Mouse (Mus musculus) liver (tissue): ENCODE measurements around the gene Acadvl.
"Not testable (repeated sequence)": the region's sequence is repeated elsewhere in the genome, so short reads cannot be mapped to it uniquely, and the experiment has no call there.

Experiments used
- DNase-seq: peaks from one replicate; pipeline ENCODE4 v3.0.0-alpha.2; 2020; ENCODE audit warnings: mixed read lengths

Gene Acadvl

DNA sequence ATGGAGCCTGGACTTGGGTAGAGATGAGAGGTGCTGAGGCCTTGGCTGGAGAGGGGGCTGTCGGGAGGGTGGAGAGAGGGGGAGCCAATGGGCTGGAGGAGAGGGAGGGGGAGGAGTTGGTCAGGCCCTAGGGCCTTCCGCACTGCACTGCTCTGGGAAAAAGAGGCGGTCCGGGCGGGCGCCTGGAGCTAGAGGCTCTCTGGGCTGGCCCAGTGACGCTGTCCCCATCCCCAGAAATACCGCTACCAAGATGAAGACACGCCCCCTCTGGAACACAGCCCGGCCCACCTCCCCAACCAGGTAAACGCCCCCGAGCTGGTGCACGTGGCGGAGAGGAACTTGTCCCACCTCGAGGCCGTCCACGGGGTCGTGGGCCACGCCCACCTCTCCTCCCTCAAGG lies 11.5 kb upstream of the Acadvl start:
- DNase-seq = peak; percentile 54

DNA sequence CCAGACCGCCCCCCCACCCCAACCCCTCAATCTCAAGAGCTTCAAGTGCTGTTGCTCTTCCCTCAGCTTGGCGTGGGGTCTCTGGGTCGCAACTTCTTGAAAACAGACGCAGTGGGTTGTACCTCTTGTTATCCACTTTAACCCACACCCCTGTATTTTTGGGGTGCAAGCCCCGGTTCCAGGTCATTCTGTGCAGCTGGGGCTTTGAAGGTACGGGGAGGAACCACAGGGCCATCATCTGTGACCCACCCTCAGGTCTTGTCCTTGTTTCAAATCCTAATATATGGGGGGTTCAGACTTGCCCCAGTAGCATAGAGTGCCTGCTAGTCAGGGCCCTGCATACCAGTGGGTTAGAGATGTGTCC lies 8.9 kb upstream of the Acadvl start:
- no peak for DNase-seq

DNA sequence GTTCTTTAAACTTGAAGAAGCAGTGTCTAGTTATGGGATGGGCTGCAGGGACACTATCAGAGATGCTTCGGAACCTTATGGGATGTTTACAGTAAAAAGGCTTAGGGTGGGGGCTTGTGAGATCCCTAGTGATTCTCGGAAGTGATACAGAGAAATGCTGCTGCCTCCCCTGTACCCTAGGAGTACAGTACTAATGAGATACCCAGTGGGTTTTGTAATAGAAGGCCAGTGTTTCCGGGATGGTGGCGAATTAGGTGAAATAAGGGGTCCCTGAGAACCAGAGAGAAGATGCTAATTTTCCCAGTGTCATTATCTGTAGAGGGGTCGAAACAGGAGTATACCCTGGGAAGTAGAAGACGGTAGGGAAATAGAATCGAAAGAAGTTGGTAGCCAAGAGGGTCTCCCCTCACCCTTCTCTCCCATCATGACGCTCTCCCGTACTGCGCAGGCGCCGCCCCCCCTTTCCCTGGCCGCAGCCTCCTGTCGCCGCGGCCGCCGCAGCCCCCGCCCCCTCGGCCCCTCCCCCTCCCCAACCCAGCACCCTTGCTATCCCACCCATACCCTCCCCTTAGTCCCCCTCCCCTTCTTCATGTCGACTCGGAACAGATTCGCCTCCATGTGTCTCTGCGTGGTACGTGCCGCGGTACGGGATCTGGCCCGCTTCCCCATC lies 8.4 kb upstream of the Acadvl start:
- peak; percentile 37 for DNase-seq

DNA sequence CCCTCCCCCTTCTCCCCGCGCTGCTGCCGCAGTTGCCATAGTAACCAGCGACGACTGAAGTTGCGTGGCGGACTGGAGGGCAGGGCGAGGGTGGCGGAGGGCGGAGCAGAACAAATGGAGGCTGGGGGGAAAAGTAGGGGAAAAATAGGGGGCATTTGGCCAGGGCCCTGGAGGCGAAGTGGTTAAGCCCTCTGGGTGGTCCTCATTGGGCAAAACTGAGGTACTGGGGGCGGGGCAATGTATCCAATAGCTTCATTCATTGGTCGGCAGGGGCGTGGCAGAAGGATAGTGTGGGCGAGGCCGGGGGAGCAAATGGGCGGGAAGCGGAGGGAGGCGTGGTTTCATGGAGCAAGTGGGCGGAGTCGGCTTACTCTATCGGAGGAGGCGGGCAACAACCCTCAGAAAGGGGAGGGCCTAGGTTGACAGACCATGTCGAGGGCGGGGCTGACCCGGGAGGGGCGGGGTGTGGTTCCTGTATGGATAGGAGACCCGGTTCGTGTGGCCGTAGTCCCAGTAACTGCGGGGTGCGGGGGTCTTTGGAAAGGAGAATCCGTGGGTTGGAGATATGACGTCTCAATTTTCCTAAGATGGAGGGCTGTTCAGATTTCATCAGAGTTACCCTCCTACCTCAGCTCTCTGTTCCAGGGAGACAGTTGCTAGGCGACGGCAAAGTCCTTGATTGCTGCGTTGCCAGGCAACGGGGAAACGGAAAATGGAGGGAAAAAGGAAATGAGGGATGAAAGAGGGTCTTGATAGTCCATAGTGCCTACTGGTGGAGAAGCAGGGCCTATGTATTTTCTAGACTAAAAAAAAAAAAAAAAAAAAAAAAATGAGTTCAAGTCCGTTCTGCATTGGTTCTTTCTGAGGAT lies 6.3 kb upstream of the Acadvl start:
- DNase-seq = peak; percentile 98

GRCm38 (mm10) chr11:70020731-70021263 lies 5.6 kb upstream of the Acadvl start:
- DNase-seq = peak; percentile 76

DNA sequence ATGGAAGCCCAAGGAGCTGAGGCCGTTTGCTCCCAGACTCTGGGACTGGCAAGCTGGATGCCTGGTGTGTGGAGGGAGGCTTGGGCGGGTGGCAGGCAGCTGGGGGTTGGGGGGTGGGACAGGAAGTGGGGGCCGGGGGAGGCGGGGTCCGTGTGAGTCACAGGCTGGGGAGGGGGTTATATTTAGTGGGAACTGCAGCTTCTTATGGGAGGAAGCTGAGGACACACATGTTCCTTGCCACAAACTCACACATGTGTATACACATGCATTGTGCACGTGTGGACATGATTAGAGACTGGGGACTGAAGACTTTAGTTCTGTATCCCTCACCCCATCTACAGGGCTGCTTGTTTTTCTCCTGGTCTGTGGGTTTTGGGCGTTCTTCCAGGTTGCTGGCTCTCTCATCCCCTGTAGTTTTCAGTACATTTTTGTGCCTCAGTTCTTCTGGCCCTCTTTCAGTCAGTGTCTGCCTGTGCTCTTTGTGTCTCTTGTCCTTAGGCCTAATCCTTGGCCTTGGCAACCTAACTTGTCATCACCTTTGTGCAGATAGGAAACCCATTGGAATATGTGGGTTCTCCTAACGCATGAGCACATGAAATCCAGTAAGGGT lies 4.9 kb upstream of the Acadvl start:
- peak; percentile 26 for DNase-seq

DNA sequence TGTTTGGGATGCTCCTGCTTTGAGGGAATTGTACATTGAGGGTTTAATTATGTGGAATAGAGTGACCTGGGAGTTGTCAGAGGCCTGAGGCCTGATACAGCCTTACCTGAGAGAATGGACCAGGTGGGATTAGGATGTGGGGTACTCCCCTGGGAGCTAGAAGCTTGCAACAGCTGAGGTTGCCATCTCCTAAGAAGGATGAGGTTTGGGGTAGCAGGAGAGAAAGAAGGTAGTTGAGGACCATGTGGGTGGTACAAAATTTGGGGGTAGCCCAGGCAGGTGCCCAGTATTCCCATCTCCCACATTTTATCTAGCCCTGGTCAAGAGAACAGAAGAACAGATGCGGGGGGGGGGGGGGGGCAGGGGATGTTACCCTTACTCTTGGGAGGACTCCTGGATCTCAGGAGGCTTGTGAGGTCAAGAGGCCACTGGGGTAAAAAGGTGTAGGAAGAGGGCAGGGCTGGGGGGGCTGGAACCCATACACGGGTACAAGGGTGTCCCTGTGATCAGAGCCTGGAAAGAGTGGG lies 4.3 kb upstream of the Acadvl start:
- DNase-seq = no peak

- peak; percentile 58 for DNase-seq
These were observed 3.1 kb upstream of the Acadvl start for GRCm38 (mm10) chr11:70018131-70018990.

DNA sequence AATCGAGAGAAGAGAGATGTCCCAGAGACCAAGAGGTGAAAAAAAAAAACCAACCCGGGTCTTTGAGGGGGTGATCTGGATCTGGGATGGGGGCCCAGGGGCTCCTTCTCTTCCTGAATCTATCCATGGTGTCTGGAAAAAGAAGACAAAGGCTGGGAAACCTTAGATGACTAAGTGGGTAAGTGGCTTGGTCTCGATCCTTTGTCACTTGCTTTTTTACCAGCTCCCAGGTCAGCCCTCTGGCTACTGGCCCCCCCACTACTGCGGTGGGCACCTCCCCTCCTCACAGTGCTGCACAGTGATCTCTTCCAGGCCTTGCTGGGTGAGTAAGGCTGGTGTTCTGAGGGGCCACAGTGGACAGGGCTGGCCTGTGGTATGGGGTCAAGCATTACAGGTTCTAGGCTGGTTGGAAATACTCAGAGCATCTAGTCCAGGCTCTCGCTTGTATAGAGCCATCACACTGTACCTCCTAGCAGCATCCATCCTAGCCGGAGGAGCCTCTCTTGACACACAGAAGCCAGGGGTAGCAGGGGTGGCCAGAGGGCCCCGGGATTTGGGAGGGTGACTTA lies 2.1 kb upstream of the Acadvl start:
- no peak for DNase-seq

GRCm38 (mm10) chr11:70016669-70017068 lies 1.5 kb upstream of the Acadvl start, which contains the start of gene Dlg4:
Gene Dlg4, plus strand, starts transcription at chr11:70016942.
- DNase-seq = no peak

- not testable (repeated sequence) for DNase-seq
These were observed 966 bp upstream of the Acadvl start for GRCm38 (mm10) chr11:70016177-70016576.

GRCm38 (mm10) chr11:70015677-70016076 lies 466 bp upstream of the Acadvl start:
- no peak for DNase-seq

DNA sequence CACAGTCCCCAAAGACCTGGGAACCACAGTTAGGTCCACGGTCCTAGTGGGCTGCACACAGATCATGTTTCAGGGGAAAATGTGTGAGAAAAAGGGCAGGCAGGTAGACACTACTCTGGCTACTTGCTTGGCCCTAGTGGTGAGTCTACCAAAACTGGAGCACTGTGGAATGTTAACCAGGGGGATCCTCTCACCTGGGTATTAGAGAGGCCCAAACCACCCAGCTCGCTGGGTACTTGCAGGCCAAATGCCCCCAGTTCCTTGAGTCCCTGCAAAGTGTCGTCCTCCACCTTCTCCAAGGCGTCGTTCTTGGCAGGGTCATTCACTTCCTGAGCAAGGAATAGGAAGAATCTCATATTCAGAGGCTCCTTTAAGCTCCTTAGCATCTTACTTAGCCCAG lies 1.2 kb downstream of the Acadvl start:
- DNase-seq = no peak

GRCm38 (mm10) chr11:70013408-70013807 lies 1.8 kb downstream of the Acadvl start:
- no peak for DNase-seq

DNA sequence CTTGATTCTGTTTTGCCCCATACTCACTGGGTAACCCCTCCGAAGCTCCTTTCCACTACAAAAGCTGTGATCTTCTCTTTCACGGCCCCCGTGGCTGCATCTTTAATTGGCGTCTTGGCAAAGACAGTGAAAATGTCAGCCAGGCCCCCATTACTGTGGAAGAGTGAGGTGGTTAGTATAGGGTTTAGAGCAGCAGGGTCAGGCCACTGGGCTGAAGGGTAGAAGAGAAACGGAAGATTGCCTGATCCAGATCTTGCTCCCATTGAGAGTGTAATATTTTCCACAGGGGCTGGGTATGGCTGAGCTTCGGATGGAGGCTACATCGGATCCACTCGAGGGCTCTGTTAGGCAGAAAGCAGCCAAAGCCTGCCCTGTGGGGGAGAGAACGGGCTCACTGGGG lies 2.3 kb downstream of the Acadvl start:
- no peak for DNase-seq

GRCm38 (mm10) chr11:70010961-70011360 lies 4.2 kb downstream of the Acadvl start:
- DNase-seq = no peak

DNA sequence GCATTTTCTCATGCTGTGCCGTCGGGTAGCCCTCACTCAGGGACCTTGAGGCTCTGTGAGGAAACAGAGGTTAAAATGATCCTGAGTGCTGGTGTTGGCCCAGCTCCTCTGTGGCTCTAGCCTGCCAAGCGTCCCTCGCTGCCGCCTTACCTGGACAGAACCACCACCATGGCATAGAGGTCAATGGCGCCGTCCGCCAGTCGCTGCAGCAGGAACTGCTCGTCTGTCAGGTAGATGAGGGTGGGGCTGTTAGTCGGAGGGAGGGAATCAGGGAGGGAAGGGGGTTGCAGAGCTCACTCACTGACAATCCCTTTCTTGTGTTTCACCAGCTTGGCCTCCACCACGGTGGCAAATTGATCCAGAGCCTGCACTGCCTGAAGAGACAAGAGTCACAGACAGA lies 4.7 kb downstream of the Acadvl start:
- DNase-seq = no peak

- no peak for DNase-seq
These were observed 5.2 kb downstream of the Acadvl start for GRCm38 (mm10) chr11:70010033-70010432.

- DNase-seq = peak; percentile 29
These were observed 9.7 kb downstream of the Acadvl start for GRCm38 (mm10) chr11:70005521-70005920.

GRCm38 (mm10) chr11:70002471-70002870 lies 12.7 kb downstream of the Acadvl start:
- no peak for DNase-seq

DNA sequence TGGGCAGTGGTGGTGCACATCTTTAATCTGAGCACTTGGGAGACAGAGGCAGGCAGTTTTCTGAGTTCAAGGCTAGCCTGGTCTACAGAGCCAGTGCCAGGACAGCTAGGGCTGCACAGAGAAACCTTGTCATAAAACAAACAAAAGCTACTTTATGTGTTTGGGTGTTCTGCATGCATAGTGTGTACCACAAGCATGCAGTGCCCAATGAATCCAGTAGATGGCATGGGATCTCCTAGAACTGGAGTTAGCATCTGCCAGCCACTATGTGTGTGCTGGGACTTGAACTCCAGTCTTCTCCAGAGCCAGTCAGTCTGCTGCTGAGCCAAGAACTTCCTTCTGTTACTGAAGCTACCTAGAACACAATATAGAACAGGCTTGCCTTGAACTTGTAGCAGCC lies 13.3 kb downstream of the Acadvl start:
- peak; percentile 46 for DNase-seq

DNA sequence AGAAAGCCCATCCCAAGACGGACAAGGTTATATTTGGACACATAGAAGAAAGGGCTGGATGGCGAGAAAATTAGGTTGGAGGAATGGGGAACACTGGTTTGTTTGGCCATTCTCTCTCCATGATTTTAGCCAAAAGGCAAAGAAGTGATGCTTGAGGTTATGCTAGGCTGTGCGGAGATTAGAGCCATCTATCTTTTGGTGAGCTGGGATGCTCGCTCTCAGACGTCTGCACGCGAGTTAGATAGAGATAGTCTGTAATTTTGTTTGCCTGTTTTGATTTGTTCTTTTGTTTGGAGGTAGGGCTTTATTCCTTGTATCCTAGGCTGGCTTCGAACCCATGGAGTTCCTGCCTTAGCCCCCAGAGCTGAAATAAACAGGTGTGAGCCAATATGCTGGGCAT lies 14.1 kb downstream of the Acadvl start:
- no peak for DNase-seq
